ENCODE assay signal across 9 mouse cellular contexts in the genomic region with DNA sequence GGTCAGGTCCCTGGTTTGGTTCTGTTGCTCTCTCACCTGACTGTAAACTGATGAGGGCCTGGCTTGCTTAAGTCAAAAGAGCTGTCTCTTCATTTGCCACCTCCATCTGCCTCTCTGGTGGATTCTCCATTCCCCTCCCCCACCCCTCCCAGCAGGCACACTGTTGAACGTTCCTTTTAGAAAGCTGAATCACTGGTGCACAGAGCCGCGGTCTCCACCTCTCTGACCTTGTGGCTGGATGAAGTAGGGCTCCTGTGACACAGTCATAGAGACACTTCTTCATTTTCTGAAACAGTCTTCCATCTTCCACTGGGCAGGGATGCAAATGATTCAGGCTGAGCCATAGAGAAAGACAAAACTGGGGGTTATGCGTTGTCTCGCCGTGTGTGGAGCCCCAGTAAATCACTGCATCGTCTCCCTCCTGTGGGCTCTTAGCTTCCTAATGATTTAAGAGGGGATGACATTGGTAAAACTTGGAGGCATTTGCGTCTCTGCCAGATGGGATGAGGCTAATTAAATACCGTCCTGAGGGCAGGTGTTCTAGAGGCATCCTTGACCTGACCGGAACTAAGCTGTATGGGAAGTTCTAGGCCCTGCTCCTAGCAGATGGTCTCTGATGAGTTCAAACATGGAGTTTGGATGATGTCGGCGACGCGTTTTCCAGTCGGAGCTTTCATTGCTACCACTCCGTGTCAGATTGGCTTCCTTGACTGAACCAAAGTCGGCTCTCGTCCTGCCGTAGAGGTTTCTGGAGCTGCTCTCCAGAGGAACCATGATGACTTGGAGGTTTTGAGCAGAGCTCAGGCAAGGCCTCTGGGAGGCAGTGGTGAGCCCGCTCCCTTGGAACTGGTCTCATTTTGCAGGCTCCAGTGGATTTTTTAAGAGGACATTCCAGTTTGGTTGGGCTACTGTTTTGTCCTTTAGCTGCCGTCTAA. TPM values are rescaled to one million over a fixed set of nuclear protein-coding genes. Genes with fewer than 3 reads are reported as not detected.
DNase-seq lines count a peak whose midpoint lies in the region; ATAC-seq and TF ChIP-seq lines count a peak whose summit lies in the region.
"Had no signal": no experiment of that assay in that cellular context is flagged by ENCODE, and none has a peak within 500 bp of the region (broad histone marks: within the 10 kb centered on the region; RNA-seq: fewer than 3 reads in every experiment).

No protein-coding gene starts in this region.

- no peaks in the 10 kb centered on the region for H3K27me3 ChIP-seq in neural tube, embryonic 11.5 days (ENCODE audit: control insufficient read depth, insufficient read depth, low read length)
- no peaks in the 10 kb centered on the region for H3K27me3 ChIP-seq in hindbrain, embryonic 13.5 days

- no peak for TF ChIP-seq POLR2A in olfactory bulb, adult 2 months (IDR thresholded peaks at IDR 0.05; ENCODE audit: insufficient read depth, low read depth, low read length)

- DNase-seq in frontal cortex, postnatal 25 days (ENCODE audit: low spot score in 2 of 2), result no peak
- DNase-seq in neural tube, embryonic 11.5 days (ENCODE audit: low spot score), result no peak
- no peak for DNase-seq in neural tube, embryonic 10.5 days (ENCODE audit: extremely low spot score, low spot score)
- no peak for DNase-seq in lung, postnatal 25 days (ENCODE audit: low spot score)

- TF ChIP-seq CTCF in olfactory bulb, adult 2 months (IDR thresholded peaks at IDR 0.05; ENCODE audit: insufficient read depth, low read depth, low read length), result 0 out of 2 replicates have a peak, but pooled peaks have one; percentile 20

- 64% methylated on average over 21 of the region's 21 CpGs for WGBS in neural tube, embryonic 11.5 days
- WGBS in hindbrain, embryonic 13.5 days, result 60% methylated on average over 21 of the region's 21 CpGs
- WGBS in olfactory bulb, adult 2 months, result 76% methylated on average over 21 of the region's 21 CpGs

- H3K36me3 ChIP-seq in neural tube, embryonic 11.5 days (ENCODE audit: control insufficient read depth, insufficient read depth, low read length), result no peaks in the 10 kb centered on the region
- peaks cover 29% of the 10 kb centered on the region for H3K36me3 ChIP-seq in hindbrain, embryonic 13.5 days

- H3K9ac ChIP-seq in neural tube, embryonic 11.5 days (ENCODE audit: low read length), result no peak overlapping the region
- peak overlapping the region; percentile 89 for H3K9ac ChIP-seq in hindbrain, embryonic 13.5 days

- peaks cover 3% of the 10 kb centered on the region; the same call in 1 of the 2 replicates for H3K4me1 ChIP-seq in neural tube, embryonic 11.5 days (ENCODE audit: control insufficient read depth, insufficient read depth, low read length)
- peaks cover 45% of the 10 kb centered on the region for H3K4me1 ChIP-seq in hindbrain, embryonic 13.5 days (replicated peaks)
- H3K4me1 ChIP-seq in olfactory bulb, adult 2 months (ENCODE audit: control insufficient read depth, insufficient read depth, low read length), result peaks cover 20% of the 10 kb centered on the region

- H3K4me2 ChIP-seq in neural tube, embryonic 11.5 days (ENCODE audit: low read depth), result peak overlapping the region; percentile 95
- peak overlapping the region; percentile 83 for H3K4me2 ChIP-seq in hindbrain, embryonic 13.5 days

- H3K27ac ChIP-seq in neural tube, embryonic 11.5 days (ENCODE audit: low read depth, low read length), result no peak overlapping the region
- H3K27ac ChIP-seq in hindbrain, embryonic 13.5 days, result peak overlapping the region; percentile 23; the same call in 1 of the 2 replicates
- H3K27ac ChIP-seq in olfactory bulb, adult 2 months (ENCODE audit: insufficient read depth, low read depth, low read length), result no peak overlapping the region

- H3K4me3 ChIP-seq in neural tube, embryonic 11.5 days (ENCODE audit: low read depth, low read length), result peak overlapping the region; percentile 69
- H3K4me3 ChIP-seq in hindbrain, embryonic 13.5 days, result peak overlapping the region; percentile 88
- H3K4me3 ChIP-seq in olfactory bulb, adult 2 months (ENCODE audit: insufficient read depth, low read depth, low read length), result no peak overlapping the region
- H3K4me3 ChIP-seq: erythroblast, embryonic 14.5 days had no signal

- ATAC-seq in frontal cortex, adult (ENCODE audit: low TSS enrichment), result peak; percentile 36
- ATAC-seq in neural tube, embryonic 11.5 days (ENCODE audit: insufficient read depth, low FRiP score, low TSS enrichment), result no peak
- no peak for ATAC-seq in hindbrain, embryonic 13.5 days (ENCODE audit: low FRiP score)
- no peak for ATAC-seq in erythroid progenitor cell, adult 5-6 weeks (replicated peaks; ENCODE audit: low FRiP score, poor library complexity, severe bottlenecking)

- H3K9me3 ChIP-seq in neural tube, embryonic 11.5 days (ENCODE audit: control insufficient read depth, low read length), result no peaks in the 10 kb centered on the region
- no peaks in the 10 kb centered on the region for H3K9me3 ChIP-seq in hindbrain, embryonic 13.5 days

RNA-seq across cellular contexts. Expression of a gene that starts 1.8 kb away (rescaled TPM):
- 435 and 490 TPM in 2 replicates for polyA plus RNA-seq in neural tube, embryonic 11.5 days (2014; fragmentation: Nextera tagmentation; extraction: Ambion mirVana)
- 1,231 and 1,258 TPM in 2 replicates for polyA plus RNA-seq in hindbrain, embryonic 13.5 days (2015; fragmentation: Nextera tagmentation; extraction: Ambion mirVana)
- not detected in 2 replicates for polyA plus RNA-seq in olfactory bulb, adult 2 months (2012; ENCODE audit: insufficient read depth, insufficient read length, low replicate concordance, missing spikeins)
- total RNA-seq in erythroid progenitor cell, adult 5-6 weeks (2015; ENCODE audit: low replicate concordance), result 7.2 TPM in 1 of 2 replicates, not detected in the other
- 0.39 TPM in 1 of 2 replicates, not detected in the other for total RNA-seq in erythroid progenitor cell, adult 5-6 weeks (2017; ENCODE audit: low replicate concordance)
- polyA plus RNA-seq: erythroblast, embryonic 14.5 days had no signal

RNA-seq across cellular contexts. Expression of a gene that starts 59.1 kb away (rescaled TPM):
- 48.6 and 52.6 TPM in 2 replicates for polyA plus RNA-seq in neural tube, embryonic 11.5 days (2014; fragmentation: Nextera tagmentation; extraction: Ambion mirVana)
- 126 TPM in 2 replicates for polyA plus RNA-seq in hindbrain, embryonic 13.5 days (2015; fragmentation: Nextera tagmentation; extraction: Ambion mirVana)
- polyA plus RNA-seq in olfactory bulb, adult 2 months (2012; ENCODE audit: insufficient read depth, insufficient read length, low replicate concordance, missing spikeins), result not detected in 2 replicates
- 1.3 and 3.2 TPM in 2 replicates for total RNA-seq in erythroid progenitor cell, adult 5-6 weeks (2015; ENCODE audit: low replicate concordance)
- not detected in 2 replicates for total RNA-seq in erythroid progenitor cell, adult 5-6 weeks (2017; ENCODE audit: low replicate concordance)

Comparison
In these comparisons a context has a peak if more than half of its experiments do, and no peak if none do; other contexts are left out.
1. RNA of a gene that starts 59.1 kb away (polyA plus RNA-seq): 126 TPM in hindbrain, embryonic 13.5 days and 48.6 to 52.6 TPM in neural tube, embryonic 11.5 days; not detected in olfactory bulb, adult 2 months; every median in the first group is over 10 times any median in the second.